Mouse (Mus musculus) kidney, adult 2 months (tissue): Measurements from ENCODE around the gene Fxyd2. TPM values are rescaled to one million over a fixed set of nuclear protein-coding genes. Genes with fewer than 3 reads are reported as not detected.

Source experiments
- DNase-seq: peaks from one replicate; pipeline ENCODE4 v3.0.0; 2021
- H3K27ac ChIP-seq: fragments of 200-500 bp; 2 replicates; pipeline ENCODE4 v1.5.1; 2012; ENCODE audit warnings: low read depth, low read length, control low read depth, inconsistent platforms; ENCODE audit not compliant: insufficient read depth
- H3K27me3 ChIP-seq: fragments of 200-500 bp; replicated peaks from 2 replicates; pipeline ENCODE4 v1.6.1; 2012; ENCODE audit warnings: mild to moderate bottlenecking, moderate library complexity, low read length, inconsistent platforms; ENCODE audit not compliant: control insufficient read depth, insufficient read depth
- H3K36me3 ChIP-seq: fragments of 200-500 bp; 2 replicates; pipeline ENCODE4 v1.6.1; 2012; ENCODE audit warnings: mild to moderate bottlenecking, moderate library complexity, low read length, inconsistent platforms; ENCODE audit not compliant: control insufficient read depth, insufficient read depth
- H3K4me1 ChIP-seq: fragments of 200-500 bp; 2 replicates; pipeline ENCODE4 v1.6.1; 2011; ENCODE audit warnings: low read length; ENCODE audit not compliant: control insufficient read depth, insufficient read depth
- H3K4me3 ChIP-seq: fragments of 200-500 bp; 2 replicates; pipeline ENCODE4 v1.5.1; 2011; ENCODE audit warnings: mild to moderate bottlenecking, low read depth, low read length, control low read depth; ENCODE audit not compliant: insufficient read depth
- CTCF ChIP-seq: fragments of 200-500 bp; conservative IDR thresholded peaks from 2 replicates; pipeline ENCODE4 v1.5.1; 2011; ENCODE audit warnings: low read depth, mild to moderate bottlenecking, control low read depth, low read length, moderate library complexity, mixed read lengths; ENCODE audit not compliant: insufficient read depth, insufficient read length
- POLR2A ChIP-seq: fragments of 200-500 bp; IDR thresholded peaks from one replicate; pipeline ENCODE4 v1.6.1; 2011; ENCODE audit warnings: low read depth, low read length, control low read depth
- WGBS: fragments of 180-500 bp; shearing (Covaris S2); methylation state at CpG from one replicate; pipeline ENCODE4 v1.1.7; 2018; 5-methylcytosine and 5-hydroxymethylcytosine counted together
- polyA plus RNA-seq: library from polyadenylated mRNA; depleted of rRNA; stranded (reverse); fragments of >200 nt; gene quantifications from 2 replicates; pipeline ENCODE4 v1.2.3, GENCODE M21; 2012

Gene Fxyd2
- polyA plus RNA-seq, 1 experiment = 8,923 TPM

- no peaks in the 10 kb centered on the region for H3K36me3 ChIP-seq
- TF ChIP-seq POLR2A (no peak), CTCF (no peak)
- H3K4me1 ChIP-seq = peaks cover 9% of the 10 kb centered on the region
- no peak overlapping the region for H3K4me3 ChIP-seq
- 68% methylated on average over 7 of the region's 7 CpGs for WGBS
- no peak overlapping the region for H3K27ac ChIP-seq
- H3K27me3 ChIP-seq = no peaks in the 10 kb centered on the region
- DNase-seq = no peak
Measured at GRCm38 (mm10) chr9:45391299-45391698, 8.2 kb upstream of the Fxyd2 start.

DNA sequence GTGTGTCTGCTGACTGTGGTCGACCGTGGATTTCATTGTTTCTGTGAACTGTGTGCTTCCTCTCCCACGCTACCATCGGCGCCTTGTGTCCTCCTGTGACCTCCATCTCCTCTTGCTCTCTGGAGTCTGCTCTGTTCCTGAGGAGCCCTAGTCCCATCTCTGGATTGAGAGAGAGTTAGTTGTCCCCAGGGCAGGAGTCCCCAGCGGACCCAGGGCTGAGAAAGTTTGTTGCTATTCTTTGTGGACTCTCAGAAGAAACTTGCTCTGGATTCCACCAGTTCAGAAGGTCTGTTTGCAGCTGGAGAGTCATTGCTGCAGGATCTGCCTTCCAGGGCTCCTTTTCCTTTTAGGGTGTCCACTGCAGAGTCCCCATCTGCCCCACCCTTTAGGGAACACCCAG, 4.3 kb upstream of the Fxyd2 start:
- peak overlapping the region; percentile 24; the same call in 1 of the 2 replicates for H3K27ac ChIP-seq
- no peak for DNase-seq
- TF ChIP-seq POLR2A (no peak), CTCF (no peak)
- WGBS = 63% methylated on average over 6 of the region's 6 CpGs
- no peaks in the 10 kb centered on the region for H3K27me3 ChIP-seq
- H3K4me1 ChIP-seq = peaks cover 18% of the 10 kb centered on the region
- no peak overlapping the region for H3K4me3 ChIP-seq
- H3K36me3 ChIP-seq = no peaks in the 10 kb centered on the region

DNA sequence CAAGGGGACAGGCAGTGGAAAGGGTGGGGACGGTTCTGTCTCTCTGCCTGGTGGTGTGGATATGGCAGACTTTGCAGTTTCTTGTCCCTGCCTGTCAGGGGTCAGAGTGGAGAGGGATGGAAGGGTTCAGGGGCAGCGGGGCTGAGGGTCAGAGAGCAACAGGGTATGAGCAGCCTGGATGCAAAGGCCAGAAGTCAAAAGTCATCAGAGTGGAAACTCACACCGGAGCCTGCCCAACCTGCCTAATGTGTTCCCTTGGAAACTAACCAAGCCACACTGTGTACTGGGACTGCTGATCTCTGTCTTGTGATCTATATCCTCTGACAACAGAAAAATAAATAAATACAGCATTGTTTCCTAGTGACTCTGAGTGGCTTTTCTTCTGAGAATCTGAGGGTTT, 3.7 kb upstream of the Fxyd2 start:
- 29% methylated on average over 3 of the region's 3 CpGs for WGBS
- peaks cover 18% of the 10 kb centered on the region for H3K4me1 ChIP-seq
- H3K27me3 ChIP-seq = no peaks in the 10 kb centered on the region
- TF ChIP-seq CTCF (no peak), POLR2A (no peak)
- DNase-seq = no peak
- no peak overlapping the region for H3K4me3 ChIP-seq
- H3K36me3 ChIP-seq = no peaks in the 10 kb centered on the region
- peak overlapping the region; percentile 24 for H3K27ac ChIP-seq

- Histone ChIP-seq H3K27me3 (no peaks in the 10 kb centered on the region), H3K4me1 (peaks cover 18% of the 10 kb centered on the region), H3K36me3 (no peaks in the 10 kb centered on the region), H3K27ac (peak overlapping the region; percentile 86), H3K4me3 (no peak overlapping the region)
- WGBS = 65% methylated on average over 1 of the region's 1 CpGs
- peak; percentile 87 for DNase-seq
- TF ChIP-seq POLR2A (no peak), CTCF (no peak)
Measured at GRCm38 (mm10) chr9:45398336-45398735, 1.1 kb upstream of the Fxyd2 start.

DNA sequence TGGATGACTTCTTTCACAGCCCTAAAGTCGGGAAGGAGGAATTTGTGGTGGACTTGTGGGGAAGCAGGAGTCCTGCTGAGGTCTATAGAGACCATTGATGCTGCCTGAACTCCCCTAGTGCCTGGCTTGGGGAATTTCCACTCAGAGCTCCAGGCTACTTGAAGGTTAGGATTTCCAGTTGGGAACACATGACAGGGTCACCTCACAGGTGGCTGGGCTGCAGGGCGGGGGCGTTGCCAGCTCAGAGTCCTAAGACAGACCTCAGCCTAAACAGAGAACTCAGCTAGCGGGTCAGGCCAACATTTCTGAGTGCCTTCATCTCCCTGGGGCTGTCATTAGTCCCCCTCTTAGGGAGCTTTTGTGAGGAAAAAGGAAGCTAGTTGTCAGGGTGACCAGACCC, 2.4 kb downstream of the Fxyd2 start:
- Histone ChIP-seq H3K4me1 (peaks cover 4% of the 10 kb centered on the region; the same call in 1 of the 2 replicates), H3K4me3 (peak overlapping the region; percentile 48; the same call in 1 of the 2 replicates), H3K36me3 (no peaks in the 10 kb centered on the region), H3K27ac (peak overlapping the region; percentile 83), H3K27me3 (no peaks in the 10 kb centered on the region)
- 49% methylated on average over 4 of the region's 4 CpGs for WGBS
- TF ChIP-seq CTCF (no peak), POLR2A (no peak)
- peak; percentile 78 for DNase-seq

- TF ChIP-seq CTCF (no peak), POLR2A (peak; percentile 90)
- peak; percentile 77 for DNase-seq
- peak overlapping the region; percentile 83 for H3K27ac ChIP-seq
- 28% methylated on average over 2 of the region's 2 CpGs for WGBS
- peak overlapping the region; percentile 48 for H3K4me3 ChIP-seq
- H3K4me1 ChIP-seq = no peaks in the 10 kb centered on the region; the same call in 1 of the 2 replicates
- H3K27me3 ChIP-seq = no peaks in the 10 kb centered on the region
- no peaks in the 10 kb centered on the region for H3K36me3 ChIP-seq
Measured at GRCm38 (mm10) chr9:45402957-45403356, 3.5 kb downstream of the Fxyd2 start.

- TF ChIP-seq POLR2A (no peak), CTCF (no peak)
- Histone ChIP-seq H3K4me3 (peak overlapping the region; percentile 59), H3K27me3 (no peaks in the 10 kb centered on the region), H3K36me3 (peaks cover 6% of the 10 kb centered on the region; the same call in 1 of the 2 replicates), H3K27ac (peak overlapping the region; percentile 97), H3K4me1 (no peaks in the 10 kb centered on the region; the same call in 1 of the 2 replicates)
- DNase-seq = peak; percentile 92
- WGBS = 18% methylated on average over 5 of the region's 5 CpGs
Measured at GRCm38 (mm10) chr9:45405694-45406093, 6.2 kb downstream of the Fxyd2 start.
